Mouse (Mus musculus) megakaryocyte, embryonic 14.5 days (primary cell): ENCODE results near the gene Spns3.

Experiments used
- FLI1 ChIP-seq: IDR thresholded peaks from 2 replicates; pipeline ENCODE4 v1.6.1; 2012; ENCODE audit warnings: low read length, inconsistent platforms, mixed read lengths
- GATA1 ChIP-seq: IDR thresholded peaks from 3 replicates; pipeline ENCODE4 v1.6.1; 2012; ENCODE audit warnings: mixed read lengths, low read length, inconsistent platforms, borderline replicate concordance

GRCm38 (mm10) chr11:72489397-72489796 is 60.9 kb downstream of the Spns3 start:
- TF ChIP-seq FLI1: no peak
- TF ChIP-seq GATA1: no peak
